Mouse (Mus musculus): Measurements from ENCODE around the gene Irs1. TPM values are rescaled to one million over a fixed set of nuclear protein-coding genes. Genes with fewer than 3 reads are reported as not detected.

Irs1 gene
- total and polyA plus RNA-seq, 3 experiments: not detected

DNA sequence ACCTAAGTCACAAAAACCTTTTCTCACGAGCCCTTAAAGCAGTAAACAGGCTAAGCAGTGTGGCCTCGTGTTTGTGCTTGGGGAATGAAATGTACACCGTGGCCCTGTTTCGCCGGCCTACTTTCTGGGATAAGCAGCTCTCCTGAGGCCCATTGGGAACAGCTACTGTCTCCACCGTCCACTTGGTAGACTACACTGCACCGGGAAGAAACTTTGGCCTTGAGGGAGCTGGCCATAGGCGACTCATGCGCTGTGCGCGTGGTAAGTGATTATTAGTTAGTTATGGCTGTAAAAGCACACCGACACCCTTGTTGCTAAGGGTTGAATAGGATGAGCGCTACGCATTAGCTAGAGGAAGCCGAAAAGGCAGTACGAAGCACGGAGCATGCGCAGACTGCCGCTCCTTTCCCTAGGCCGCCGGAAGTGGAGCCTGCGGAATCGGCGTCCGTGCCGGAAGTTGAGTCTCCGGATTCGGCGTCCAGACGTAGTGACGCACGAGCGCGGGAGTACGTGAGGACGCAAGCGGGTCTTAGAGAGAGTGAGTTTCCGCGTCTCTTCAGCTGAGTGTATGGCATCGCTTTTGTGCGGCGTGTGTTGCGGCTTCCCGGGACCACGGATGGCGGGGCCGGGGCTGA lies 25.0 kb upstream of the Irs1 start, which contains the start of gene Rhbdd1 (continued):
- TF ChIP-seq CHD2 (IDR thresholded peaks at IDR 0.05; ENCODE audit: low read length) (no peak), TCF12 (IDR thresholded peaks at IDR 0.05; ENCODE audit: low read depth, low read length) (peak; percentile 70), SIN3A (IDR thresholded peaks at IDR 0.05; ENCODE audit: low read length) (peak; percentile 67), CHD1 (IDR thresholded peaks at IDR 0.05; ENCODE audit: low read depth, low read length) (no peak), USF2 (IDR thresholded peaks at IDR 0.05; ENCODE audit: borderline replicate concordance in 1 of 2, insufficient read depth in 1 of 2, low read depth in 1 of 2, low read length in 2 of 2) (no peak), ETS1 (IDR thresholded peaks at IDR 0.05; ENCODE audit: low read depth, low read length) (no peak; the same call in 1 of the 2 replicates)

DNA sequence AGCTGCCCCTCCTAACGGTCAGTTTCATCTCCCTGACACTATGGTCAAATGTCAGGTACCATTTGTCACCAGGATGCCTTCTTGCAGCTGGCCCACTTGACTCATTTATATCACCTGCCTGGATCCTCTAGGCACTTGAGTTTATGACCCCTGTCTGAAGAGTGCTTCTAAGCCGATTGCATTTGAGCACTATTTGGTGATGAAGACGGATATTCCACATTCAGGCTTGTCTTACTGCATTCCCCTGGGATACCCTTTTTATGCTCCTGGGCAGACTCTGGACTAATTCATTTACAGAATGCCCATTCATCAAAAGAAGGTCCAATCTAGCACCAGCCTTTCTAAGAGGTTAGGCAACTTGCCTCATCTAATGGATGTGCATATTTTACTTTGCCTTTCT lies 13.3 kb upstream of the Irs1 start:
- H3K79me2 ChIP-seq (ENCODE audit: control insufficient read depth, insufficient read depth, low read length, poor library complexity): no peaks in the 10 kb centered on the region

GRCm38 (mm10) chr1:82298586-82298985 lies 7.4 kb upstream of the Irs1 start:
- Histone ChIP-seq H3K27ac (ENCODE audit: control insufficient read depth, low read depth, low read length) (no peak overlapping the region), H3K4me3 (ENCODE audit: control insufficient read depth in 1 of 2, insufficient read depth in 1 of 2, low read depth in 2 of 2, low read length in 2 of 2) (no peak overlapping the region), H3K9me3 (replicated peaks; ENCODE audit: insufficient read depth, low read length) (no peaks in the 10 kb centered on the region), H3K79me2 (ENCODE audit: control insufficient read depth, insufficient read depth, low read length, poor library complexity) (no peaks in the 10 kb centered on the region), H3K9ac (ENCODE audit: control insufficient read depth, low read depth, low read length, poor library complexity, severe bottlenecking) (no peak overlapping the region), H3K36me3 (ENCODE audit: control insufficient read depth in 1 of 2, insufficient read depth in 2 of 2, low read length in 2 of 2) (no peaks in the 10 kb centered on the region), H3K27me3 (ENCODE audit: control insufficient read depth in 1 of 2, insufficient read depth in 2 of 2, low read length in 2 of 2) (no peaks in the 10 kb centered on the region; a peak in 1 of 4 replicates), H3K4me1 (ENCODE audit: control insufficient read depth in 1 of 2, insufficient read depth in 2 of 2, low read length in 2 of 2) (no peaks in the 10 kb centered on the region)
- peak; percentile 54 for DNase-seq (ENCODE audit: low read depth, low spot score)
- no peak for TF ChIP-seq EP300 (IDR thresholded peaks at IDR 0.05; ENCODE audit: low read depth in 1 of 2, low read length in 2 of 2)
- TF ChIP-seq NELFE (IDR thresholded peaks at IDR 0.05; ENCODE audit: low read depth, low read length): no peak
- no peak for TF ChIP-seq MAFK (IDR thresholded peaks at IDR 0.05; ENCODE audit: borderline replicate concordance, low read depth, low read length)
- no peak for TF ChIP-seq CTCF (IDR thresholded peaks at IDR 0.05 in 2 of 3, conservative IDR thresholded peaks at IDR 0.05 in 1 of 3; ENCODE audit: control insufficient read depth in 1 of 3, insufficient read depth in 1 of 3, low read depth in 2 of 3, low read length in 3 of 3, poor library complexity in 1 of 3, severe bottlenecking in 1 of 3)
- TF ChIP-seq ZC3H11A (IDR thresholded peaks at IDR 0.05; ENCODE audit: low read depth, low read length): no peak
- TF ChIP-seq MXI1 (IDR thresholded peaks at IDR 0.05; ENCODE audit: low read depth, low read length): no peak
- TF ChIP-seq SIN3A (IDR thresholded peaks at IDR 0.05; ENCODE audit: low read length): no peak

More for the DNA sequence above, 13.3 kb upstream of the Irs1 start:
- Histone ChIP-seq H3K36me3 (ENCODE audit: control insufficient read depth in 1 of 2, insufficient read depth in 2 of 2, low read length in 2 of 2) (no peaks in the 10 kb centered on the region), H3K27me3 (ENCODE audit: control insufficient read depth in 1 of 2, insufficient read depth in 2 of 2, low read length in 2 of 2) (peaks cover 3 to 9% of the 10 kb centered on the region in 2 experiments), H3K9me3 (replicated peaks; ENCODE audit: insufficient read depth, low read length) (no peaks in the 10 kb centered on the region), H3K9ac (ENCODE audit: control insufficient read depth, low read depth, low read length, poor library complexity, severe bottlenecking) (no peak overlapping the region), H3K4me3 (ENCODE audit: control insufficient read depth in 1 of 2, insufficient read depth in 1 of 2, low read depth in 2 of 2, low read length in 2 of 2) (no peak overlapping the region), H3K4me1 (ENCODE audit: control insufficient read depth in 1 of 2, insufficient read depth in 2 of 2, low read length in 2 of 2) (no peaks in the 10 kb centered on the region), H3K27ac (ENCODE audit: control insufficient read depth, low read depth, low read length) (no peak overlapping the region)
- no peak for TF ChIP-seq NRF1 (IDR thresholded peaks at IDR 0.05; ENCODE audit: insufficient read depth, low read depth, low read length, poor library complexity, severe bottlenecking)
- TF ChIP-seq USF2 (IDR thresholded peaks at IDR 0.05; ENCODE audit: borderline replicate concordance in 1 of 2, insufficient read depth in 1 of 2, low read depth in 1 of 2, low read length in 2 of 2): no peak
- TF ChIP-seq TCF12 (IDR thresholded peaks at IDR 0.05; ENCODE audit: low read depth, low read length): no peak
- TF ChIP-seq MEF2A (IDR thresholded peaks at IDR 0.05; ENCODE audit: extremely low read depth, insufficient replicate concordance, low read depth, low read length, poor library complexity, severe bottlenecking): no peak
- TF ChIP-seq ZKSCAN1 (IDR thresholded peaks at IDR 0.05; ENCODE audit: low read depth, low read length): no peak
- TF ChIP-seq MYB (IDR thresholded peaks at IDR 0.05; ENCODE audit: low read depth, low read length): no peak
- TF ChIP-seq SIN3A (IDR thresholded peaks at IDR 0.05; ENCODE audit: low read length): no peak
- no peak for TF ChIP-seq CHD1 (IDR thresholded peaks at IDR 0.05; ENCODE audit: low read depth, low read length)
- TF ChIP-seq HCFC1 (IDR thresholded peaks at IDR 0.05; ENCODE audit: low read depth, low read length): no peak
- no peak for TF ChIP-seq MAX (IDR thresholded peaks at IDR 0.05; ENCODE audit: low read length)
- TF ChIP-seq ZNF384 (IDR thresholded peaks at IDR 0.05; ENCODE audit: low read depth, low read length): no peak
- no peak for TF ChIP-seq ETS1 (IDR thresholded peaks at IDR 0.05; ENCODE audit: low read depth, low read length)
- no peak for TF ChIP-seq TBP (IDR thresholded peaks at IDR 0.05; ENCODE audit: low read depth, low read length)
- TF ChIP-seq GABPA (IDR thresholded peaks at IDR 0.05; ENCODE audit: low read depth, low read length): no peak
- no peak for TF ChIP-seq BHLHE40 (IDR thresholded peaks at IDR 0.05; ENCODE audit: borderline replicate concordance, low read depth, low read length)
- TF ChIP-seq MYC (IDR thresholded peaks at IDR 0.05; ENCODE audit: low read depth, low read length): no peak
- DNase-seq (ENCODE audit: low read depth, low spot score): no peak

Data from MEL (cell line).